Mouse (Mus musculus): ENCODE measurements around the gene Cryaa. TPM values are rescaled to one million over a fixed set of nuclear protein-coding genes. Genes with fewer than 3 reads are reported as not detected.
"Not testable (repeated sequence)": the region's sequence is repeated elsewhere in the genome, so short reads cannot be mapped to it uniquely, and the experiment has no call there.

Cryaa gene
- polyA plus RNA-seq, 1 experiment from 2014 or later, result not detected

DNA sequence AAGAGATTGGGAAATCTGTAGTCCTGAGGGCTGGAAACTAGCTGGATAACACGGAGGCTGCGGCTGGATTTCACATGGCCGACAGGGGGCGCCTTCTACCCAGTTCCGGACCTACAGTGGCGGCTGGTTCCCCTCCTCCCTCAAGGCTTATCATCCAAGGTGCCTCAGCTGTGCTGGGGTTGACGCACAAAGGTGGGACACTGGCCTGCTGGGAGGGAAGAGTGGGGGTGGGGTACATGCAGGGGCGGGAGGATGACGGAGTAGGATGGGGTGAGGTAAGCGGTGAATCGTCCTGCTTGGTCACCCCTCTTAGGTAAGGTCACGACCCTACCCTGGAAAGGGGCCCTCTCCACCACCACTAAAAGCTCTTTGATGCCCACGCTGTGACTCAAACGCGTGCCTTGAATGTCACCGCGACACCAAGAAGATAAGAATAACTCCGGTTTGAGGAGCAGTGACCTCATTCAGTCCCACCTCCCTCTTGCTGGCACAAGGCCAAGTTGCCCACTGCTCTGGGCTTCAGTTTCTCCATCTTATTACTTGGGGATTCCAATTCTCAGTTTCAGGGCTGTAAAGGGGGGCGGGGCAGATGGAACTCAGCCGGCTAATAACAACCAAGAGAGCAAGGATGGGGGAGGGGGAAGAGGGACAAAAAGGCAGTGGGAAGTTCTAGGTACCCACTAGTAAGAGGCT lies 15.9 kb downstream of the Cryaa start:
- H3K36me3 ChIP-seq, result no peaks in the 10 kb centered on the region
- H3K9me3 ChIP-seq, result no peaks in the 10 kb centered on the region
- no peaks in the 10 kb centered on the region for H3K27me3 ChIP-seq
- H3K4me1 ChIP-seq, result peaks cover 12% of the 10 kb centered on the region
- no peak; the same call in 1 of the 2 replicates for ATAC-seq (ENCODE audit: insufficient number of reproducible peaks, insufficient read depth, low FRiP score, low TSS enrichment, low read depth)
- 7% methylated on average over 20 of the region's 20 CpGs for WGBS
- no peak overlapping the region for H3K9ac ChIP-seq
- H3K4me2 ChIP-seq, result peak overlapping the region; percentile 53
- peak overlapping the region; percentile 19; the same call in 1 of the 2 replicates for H3K4me3 ChIP-seq
- H3K27ac ChIP-seq, result no peak overlapping the region

DNA sequence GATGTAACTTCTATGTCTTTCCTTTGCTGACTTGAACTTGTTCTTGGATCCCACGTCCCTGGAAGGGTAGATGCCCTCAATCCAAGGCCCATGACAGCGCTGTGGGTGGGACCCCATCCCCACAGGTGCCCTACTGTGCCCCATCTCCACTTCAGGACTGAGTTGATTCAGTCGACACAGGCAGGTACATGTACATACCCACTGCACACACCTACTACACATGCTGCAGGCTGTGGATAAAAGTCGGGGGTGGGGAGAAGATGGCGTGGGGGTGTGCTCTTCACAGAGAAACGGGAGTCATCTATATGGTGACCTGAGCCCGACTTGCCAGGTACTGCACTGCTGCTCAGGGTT lies 16.4 kb downstream of the Cryaa start:
- Histone ChIP-seq H3K4me2 (peak overlapping the region; percentile 53; the same call in 1 of the 2 replicates), H3K4me3 (no peak overlapping the region), H3K9me3 (no peaks in the 10 kb centered on the region), H3K9ac (no peak overlapping the region), H3K27me3 (no peaks in the 10 kb centered on the region), H3K27ac (no peak overlapping the region), H3K36me3 (no peaks in the 10 kb centered on the region), H3K4me1 (peaks cover 12% of the 10 kb centered on the region)
- ATAC-seq (ENCODE audit: insufficient number of reproducible peaks, insufficient read depth, low FRiP score, low TSS enrichment, low read depth), result no peak
- 72% methylated on average over 7 of the region's 7 CpGs for WGBS

DNA sequence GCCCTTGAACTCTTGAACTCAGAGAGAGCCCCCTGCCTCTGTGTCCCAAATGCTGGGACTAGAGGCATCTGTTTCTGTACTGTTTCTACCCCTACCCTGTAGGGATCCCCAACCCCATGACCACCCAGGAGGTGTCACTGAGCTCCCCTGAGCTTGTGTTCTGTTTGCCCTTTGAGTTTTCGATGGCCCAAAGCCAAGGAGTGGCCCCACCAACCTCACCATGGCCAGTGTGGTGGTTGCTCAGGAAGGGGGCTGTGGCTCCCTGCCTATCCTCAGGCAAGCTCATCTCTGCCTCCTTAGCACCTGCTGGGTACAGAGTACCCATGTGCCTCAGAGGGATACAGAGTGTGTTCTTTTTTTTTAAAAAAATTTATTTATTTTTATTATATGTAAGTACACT lies 17.3 kb downstream of the Cryaa start:
- WGBS, result 97% methylated on average over 1 of the region's 1 CpGs
- Histone ChIP-seq H3K27me3 (no peaks in the 10 kb centered on the region), H3K27ac (no peak overlapping the region), H3K36me3 (no peaks in the 10 kb centered on the region), H3K9me3 (no peaks in the 10 kb centered on the region), H3K4me1 (peaks cover 12% of the 10 kb centered on the region), H3K4me3 (no peak overlapping the region), H3K9ac (no peak overlapping the region), H3K4me2 (no peak overlapping the region)
- ATAC-seq (ENCODE audit: insufficient number of reproducible peaks, insufficient read depth, low FRiP score, low TSS enrichment, low read depth), result no peak

DNA sequence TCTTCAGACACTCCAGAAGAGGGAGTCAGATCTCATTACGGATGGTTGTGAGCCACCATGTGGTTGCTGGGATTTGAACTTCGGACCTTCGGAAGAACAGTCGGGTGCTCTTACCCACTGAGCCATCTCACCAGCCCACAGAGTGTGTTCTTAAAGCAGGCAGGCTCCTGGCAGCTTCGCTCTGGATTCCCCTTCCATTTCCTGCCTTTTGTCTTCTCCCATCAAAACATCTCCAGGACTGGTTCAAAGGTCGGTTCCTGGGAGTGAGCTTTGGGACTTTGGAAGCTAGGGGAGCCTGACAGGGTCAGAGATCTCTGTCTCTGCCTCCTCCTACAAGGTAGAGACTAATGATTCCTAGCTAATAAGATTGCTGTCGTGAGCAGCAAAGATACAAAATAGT lies 17.7 kb downstream of the Cryaa start:
- H3K4me2 ChIP-seq; H3K9me3 ChIP-seq; H3K4me3 ChIP-seq; ATAC-seq (ENCODE audit: insufficient number of reproducible peaks, insufficient read depth, low FRiP score, low TSS enrichment, low read depth); H3K9ac ChIP-seq; H3K36me3 ChIP-seq; H3K27ac ChIP-seq; H3K27me3 ChIP-seq: not testable (repeated sequence)
- WGBS, result 88% methylated on average over 7 of the region's 7 CpGs
- peaks cover 12% of the 10 kb centered on the region for H3K4me1 ChIP-seq

DNA sequence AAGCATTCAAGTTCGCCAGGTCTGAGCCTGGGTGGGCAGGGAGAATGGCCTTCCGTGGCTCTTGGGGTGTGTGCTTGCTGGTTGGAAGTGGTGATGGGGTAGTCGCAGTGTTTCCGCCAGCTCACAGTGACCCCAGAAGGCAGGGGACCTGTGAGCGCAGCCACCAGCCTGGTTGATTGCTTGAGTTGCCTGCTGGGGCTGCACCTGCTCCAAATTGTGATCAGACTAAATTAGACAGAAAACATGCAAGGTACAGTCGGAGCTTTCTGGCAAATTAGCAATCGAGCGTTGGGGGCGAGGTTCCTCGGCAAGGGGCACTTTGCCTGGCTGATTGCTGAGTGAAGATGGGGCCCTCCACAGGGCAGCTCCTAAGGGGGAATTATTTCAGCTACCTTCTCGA lies 20.7 kb downstream of the Cryaa start:
- no peak for ATAC-seq (ENCODE audit: insufficient number of reproducible peaks, insufficient read depth, low FRiP score, low TSS enrichment, low read depth)
- H3K4me2 ChIP-seq, result no peak overlapping the region
- H3K4me3 ChIP-seq, result no peak overlapping the region

DNA sequence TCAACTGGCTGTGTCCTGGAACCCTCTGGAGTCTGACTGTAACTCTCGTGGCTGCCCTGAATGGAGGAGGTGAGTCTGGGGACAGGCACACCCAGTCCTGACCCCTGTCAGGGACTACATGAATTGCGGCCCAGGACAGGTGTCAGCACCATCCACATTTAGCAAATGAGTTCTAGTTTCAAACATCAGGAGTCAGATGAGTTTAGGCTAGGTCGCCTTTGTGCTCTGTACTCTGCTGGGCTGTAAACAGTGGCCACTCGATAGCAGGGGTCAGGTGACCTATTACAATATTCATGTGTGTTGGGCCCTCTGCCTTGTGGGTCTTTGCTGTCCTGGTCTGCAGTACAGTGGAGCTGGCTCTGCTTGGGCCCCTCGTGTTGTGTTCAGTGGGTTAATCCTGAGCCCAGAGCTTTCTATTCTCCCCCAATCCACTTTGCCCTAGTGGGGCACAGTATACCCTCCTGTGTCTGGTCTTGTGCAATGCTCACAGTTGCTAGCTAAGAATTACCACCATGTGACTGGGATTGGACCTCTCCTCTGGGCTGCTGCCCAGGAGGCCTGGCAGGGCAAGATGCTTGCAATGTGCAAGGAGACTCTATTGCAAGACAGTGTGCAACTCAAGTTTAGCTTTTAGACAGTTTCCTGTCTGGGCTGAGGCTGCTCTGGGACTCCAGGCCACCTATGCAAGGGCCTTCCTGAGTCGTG lies 25.8 kb downstream of the Cryaa start:
- Histone ChIP-seq H3K27ac (no peak overlapping the region), H3K9me3 (no peaks in the 10 kb centered on the region), H3K4me2 (no peak overlapping the region), H3K4me1 (no peaks in the 10 kb centered on the region), H3K4me3 (no peak overlapping the region), H3K9ac (no peak overlapping the region), H3K36me3 (no peaks in the 10 kb centered on the region), H3K27me3 (no peaks in the 10 kb centered on the region)
- ATAC-seq (ENCODE audit: insufficient number of reproducible peaks, insufficient read depth, low FRiP score, low TSS enrichment, low read depth), result no peak
- 72% methylated on average over 6 of the region's 6 CpGs for WGBS

More for the DNA sequence above, 20.7 kb downstream of the Cryaa start:
- H3K9me3 ChIP-seq, result no peaks in the 10 kb centered on the region
- H3K27me3 ChIP-seq, result no peaks in the 10 kb centered on the region
- 62% methylated on average over 11 of the region's 11 CpGs for WGBS
- peaks cover 8% of the 10 kb centered on the region for H3K4me1 ChIP-seq
- no peak overlapping the region for H3K9ac ChIP-seq
- no peak overlapping the region for H3K27ac ChIP-seq
- H3K36me3 ChIP-seq, result no peaks in the 10 kb centered on the region

DNA sequence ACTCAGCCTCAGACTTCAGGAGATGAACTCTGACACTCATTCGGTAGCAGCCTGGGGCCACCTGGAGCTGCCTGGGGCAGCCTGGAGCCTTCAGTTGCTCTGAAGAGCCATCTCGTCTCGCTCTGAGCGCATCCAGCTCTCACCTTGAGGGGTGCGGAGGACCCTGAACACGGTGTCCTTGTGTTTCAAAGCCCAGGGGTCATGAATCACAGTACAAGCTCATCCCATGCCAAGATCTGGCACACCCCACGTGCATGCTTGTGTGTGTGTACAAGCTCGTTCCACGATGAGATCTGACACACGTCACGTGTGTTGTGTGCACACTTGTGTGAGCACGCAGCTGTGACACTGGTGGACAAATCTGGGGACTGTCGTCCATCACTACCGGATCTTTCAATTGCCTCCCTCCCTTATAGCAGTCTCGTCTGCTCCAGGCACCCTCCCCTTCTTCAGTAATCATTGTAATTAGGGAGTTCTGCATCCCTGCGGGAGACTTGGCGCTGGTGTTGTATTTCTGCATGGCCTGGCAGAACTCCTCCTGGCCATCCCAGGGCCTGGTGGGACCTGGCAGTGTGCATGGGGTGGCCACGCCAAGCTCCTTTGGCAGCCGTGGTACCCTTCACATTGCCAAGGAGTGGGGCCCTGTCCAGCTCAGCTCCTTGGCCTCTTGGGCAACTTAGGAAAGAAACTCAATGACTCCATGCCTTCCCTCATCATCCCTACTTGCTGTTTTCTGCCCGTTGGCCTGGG lies 27.8 kb downstream of the Cryaa start:
- H3K4me1 ChIP-seq, result no peaks in the 10 kb centered on the region
- H3K4me2 ChIP-seq, result no peak overlapping the region
- no peaks in the 10 kb centered on the region for H3K9me3 ChIP-seq
- 64% methylated on average over 20 of the region's 20 CpGs for WGBS
- ATAC-seq (ENCODE audit: insufficient number of reproducible peaks, insufficient read depth, low FRiP score, low TSS enrichment, low read depth), result no peak
- H3K36me3 ChIP-seq, result no peaks in the 10 kb centered on the region
- no peaks in the 10 kb centered on the region for H3K27me3 ChIP-seq
- H3K4me3 ChIP-seq, result no peak overlapping the region
- no peak overlapping the region for H3K27ac ChIP-seq
- no peak overlapping the region for H3K9ac ChIP-seq

DNA sequence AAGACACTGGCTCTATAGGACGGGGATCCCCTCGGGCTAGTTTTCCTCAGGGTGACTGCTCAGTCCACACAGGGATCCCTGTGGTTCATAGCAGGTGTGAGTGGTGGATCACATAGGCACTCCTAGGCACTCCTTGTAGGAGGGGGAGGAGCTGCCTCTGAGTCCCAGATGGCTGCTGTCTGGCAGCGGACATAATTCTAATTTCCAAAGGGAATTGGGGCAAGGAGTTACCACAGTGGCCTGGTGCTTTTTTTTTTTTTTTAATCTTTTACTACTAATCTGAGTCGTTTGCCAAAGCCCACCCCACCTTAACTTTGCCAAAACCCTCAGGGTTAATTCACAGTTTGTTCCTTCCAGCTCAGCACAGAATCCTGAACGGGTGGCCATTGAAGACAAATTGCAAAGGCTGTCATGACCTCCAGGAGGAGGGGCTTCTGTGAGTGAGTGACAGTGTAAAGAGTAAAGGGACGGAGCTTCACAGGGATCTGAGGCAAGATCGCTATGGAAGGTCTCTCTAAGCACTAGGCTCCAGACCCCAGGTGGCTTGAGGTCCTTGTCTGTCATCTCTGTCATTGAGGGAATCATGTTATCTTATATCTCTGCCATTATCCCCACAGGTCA lies 31.6 kb downstream of the Cryaa start:
- no peak overlapping the region for H3K27ac ChIP-seq
- no peak overlapping the region for H3K9ac ChIP-seq
- no peak overlapping the region for H3K4me3 ChIP-seq
- 54% methylated on average over 7 of the region's 7 CpGs for WGBS
- no peaks in the 10 kb centered on the region for H3K36me3 ChIP-seq
- no peaks in the 10 kb centered on the region for H3K9me3 ChIP-seq
- H3K4me2 ChIP-seq, result no peak overlapping the region
- no peak for ATAC-seq (ENCODE audit: insufficient number of reproducible peaks, insufficient read depth, low FRiP score, low TSS enrichment, low read depth)
- H3K4me1 ChIP-seq, result 0 out of 2 replicates have a peak, but pooled peaks cover 3% of the 10 kb centered on the region
- H3K27me3 ChIP-seq, result no peaks in the 10 kb centered on the region

DNA sequence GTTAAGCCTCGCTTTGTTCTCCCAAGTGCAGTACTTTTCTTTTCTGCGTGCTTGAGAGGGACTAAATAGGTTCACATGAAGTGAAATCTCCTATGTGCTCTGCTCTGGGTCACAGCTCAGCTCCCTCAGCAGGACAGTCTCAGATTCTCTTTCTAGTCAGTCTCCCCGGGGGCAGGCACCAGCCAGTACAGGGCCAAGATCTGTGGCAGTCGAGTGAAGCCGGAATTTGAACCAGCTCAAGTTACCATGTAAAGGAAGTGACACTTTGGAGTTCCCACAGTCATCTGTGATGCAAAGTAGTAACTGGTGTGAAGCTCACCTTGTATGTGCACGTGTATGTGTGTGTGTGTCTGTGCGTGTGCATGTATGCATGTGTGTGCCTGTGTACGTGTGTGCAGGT lies 32.8 kb downstream of the Cryaa start:
- WGBS, result 55% methylated on average over 8 of the region's 8 CpGs
- Histone ChIP-seq H3K9me3 (no peaks in the 10 kb centered on the region), H3K4me2 (no peak overlapping the region), H3K27me3 (no peaks in the 10 kb centered on the region), H3K4me3 (no peak overlapping the region), H3K4me1 (0 out of 2 replicates have a peak, but pooled peaks cover 3% of the 10 kb centered on the region), H3K36me3 (no peaks in the 10 kb centered on the region), H3K9ac (no peak overlapping the region), H3K27ac (no peak overlapping the region)
- no peak for ATAC-seq (ENCODE audit: insufficient number of reproducible peaks, insufficient read depth, low FRiP score, low TSS enrichment, low read depth)

DNA sequence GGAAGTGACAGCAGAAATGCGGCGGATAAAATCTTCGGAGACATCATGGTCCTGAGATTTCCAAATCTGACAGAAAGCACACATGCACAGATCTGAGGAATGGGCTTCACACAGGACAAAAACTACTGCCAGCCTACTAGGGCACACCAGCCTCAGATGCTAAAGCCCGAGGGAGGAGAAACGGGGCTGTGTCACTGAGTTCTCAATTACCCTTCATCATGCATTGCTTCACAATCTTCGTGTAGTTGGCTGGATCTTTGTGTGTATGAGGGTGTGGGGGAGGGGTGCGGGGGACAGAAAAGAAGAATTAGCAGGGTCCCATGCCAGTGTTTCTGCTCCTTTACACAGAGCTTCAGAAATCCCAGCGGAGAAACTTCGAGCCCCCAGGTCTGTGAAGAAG lies 36.1 kb downstream of the Cryaa start:
- ATAC-seq (ENCODE audit: insufficient number of reproducible peaks, insufficient read depth, low FRiP score, low TSS enrichment, low read depth), result no peak
- 73% methylated on average over 9 of the region's 9 CpGs for whole genome bisulfite sequencing
- no peak overlapping the region for H3K27ac ChIP-seq
- no peaks in the 10 kb centered on the region for H3K36me3 ChIP-seq
- H3K9me3 ChIP-seq, result no peaks in the 10 kb centered on the region
- H3K4me3 ChIP-seq, result no peak overlapping the region
- H3K27me3 ChIP-seq, result no peaks in the 10 kb centered on the region
- no peak overlapping the region for H3K9ac ChIP-seq
- H3K4me2 ChIP-seq, result no peak overlapping the region
- 0 out of 2 replicates have a peak, but pooled peaks cover 3% of the 10 kb centered on the region for H3K4me1 ChIP-seq

DNA sequence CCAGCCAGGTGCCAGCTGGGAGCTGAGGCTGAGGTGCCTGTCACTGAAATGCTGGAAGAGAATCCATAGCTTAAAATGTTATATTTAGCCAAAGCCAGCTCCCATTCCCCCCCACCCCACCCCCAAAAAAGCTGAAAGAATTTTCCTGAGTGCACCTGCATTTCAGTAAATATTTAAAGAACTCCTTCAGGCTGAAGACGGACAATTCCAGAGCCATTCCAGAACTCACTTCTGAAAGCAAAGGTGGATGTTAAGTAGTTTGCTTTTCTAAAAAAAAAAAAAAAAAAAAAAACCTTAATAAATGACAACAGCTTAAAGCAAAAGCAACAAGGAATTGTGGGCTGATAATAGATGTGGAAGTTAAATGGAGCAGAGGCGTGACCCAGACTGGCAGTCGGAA lies 36.5 kb downstream of the Cryaa start:
- Histone ChIP-seq H3K9ac (no peak overlapping the region), H3K4me3 (no peak overlapping the region), H3K27me3 (no peaks in the 10 kb centered on the region), H3K9me3 (no peaks in the 10 kb centered on the region), H3K36me3 (no peaks in the 10 kb centered on the region), H3K27ac (no peak overlapping the region), H3K4me2 (no peak overlapping the region), H3K4me1 (0 out of 2 replicates have a peak, but pooled peaks cover 3% of the 10 kb centered on the region)
- ATAC-seq (ENCODE audit: insufficient number of reproducible peaks, insufficient read depth, low FRiP score, low TSS enrichment, low read depth), result no peak
- WGBS, result 82% methylated on average over 3 of the region's 3 CpGs
